Mouse (Mus musculus) heart, embryonic 15.5 days (tissue): ENCODE measurements around the gene Zfp36l1. TPM values are rescaled to one million over a fixed set of nuclear protein-coding genes. Genes with fewer than 3 reads are reported as not detected.

Experiments
- ATAC-seq: fragments of 200-750 bp; cut with Nextera tagmentation; replicated peaks from 2 replicates; pipeline ENCODE4 v1.8.0; 2017; ENCODE audit warnings: low read depth, moderate TSS enrichment; ENCODE audit not compliant: insufficient number of reproducible peaks, insufficient read depth, low FRiP score
- H3K27ac ChIP-seq: fragments of 300-500 bp; sonication (generic); 2 replicates; pipeline ENCODE4 v1.5.1; 2015; ENCODE audit warnings: mild to moderate bottlenecking, inconsistent platforms
- H3K27me3 ChIP-seq: fragments of 300-500 bp; sonication (generic); 2 replicates; pipeline ENCODE4 v1.6.1; 2015; ENCODE audit warnings: inconsistent platforms
- H3K36me3 ChIP-seq: fragments of 300-500 bp; sonication (generic); 2 replicates; pipeline ENCODE4 v1.6.1; 2015; ENCODE audit warnings: mild to moderate bottlenecking, inconsistent platforms
- H3K4me1 ChIP-seq: fragments of 300-500 bp; sonication (generic); replicated peaks from 2 replicates; pipeline ENCODE4 v1.6.1; 2015; ENCODE audit warnings: inconsistent platforms
- H3K4me2 ChIP-seq: fragments of 300-500 bp; sonication (generic); 2 replicates; pipeline ENCODE4 v1.6.1; 2015; ENCODE audit warnings: inconsistent platforms, mild to moderate bottlenecking, moderate library complexity
- H3K4me3 ChIP-seq: fragments of 300-500 bp; sonication (generic); 2 replicates; pipeline ENCODE4 v1.5.1; 2015; ENCODE audit warnings: mild to moderate bottlenecking, inconsistent platforms
- H3K9ac ChIP-seq: fragments of 300-500 bp; sonication (generic); 2 replicates; pipeline ENCODE4 v1.6.1; 2015; ENCODE audit warnings: mild to moderate bottlenecking, inconsistent platforms
- H3K9me3 ChIP-seq: fragments of 300-500 bp; sonication (generic); replicated peaks from 2 replicates; pipeline ENCODE4 v1.6.1; 2016; ENCODE audit warnings: inconsistent platforms
- WGBS: fragments of 180-500 bp; shearing (Covaris S2); methylation state at CpG from one replicate; pipeline ENCODE4 v1.1.7; 2015; ENCODE audit warnings: mixed read lengths; 5-methylcytosine and 5-hydroxymethylcytosine counted together
- polyA plus RNA-seq: library from polyadenylated mRNA; unstranded; fragments of >200 nt; fragmentation: Nextera tagmentation; extraction: Ambion mirVana; gene quantifications from 2 replicates; pipeline ENCODE4 v1.2.1, GENCODE M21; 2015

Gene Zfp36l1
- polyA plus RNA-seq, 1 experiment from 2014 or later, result 94.7 TPM

GRCm38 (mm10) chr12:80064306-80064705 lies 48.5 kb downstream of the Zfp36l1 start:
- Histone ChIP-seq H3K9ac (no peak overlapping the region), H3K4me3 (no peak overlapping the region), H3K4me1 (peaks cover 55% of the 10 kb centered on the region), H3K27me3 (no peaks in the 10 kb centered on the region), H3K9me3 (no peaks in the 10 kb centered on the region), H3K27ac (no peak overlapping the region; the same call in 1 of the 2 replicates), H3K4me2 (no peak overlapping the region), H3K36me3 (no peaks in the 10 kb centered on the region)
- WGBS, result 69% methylated on average over 4 of the region's 4 CpGs
- no peak for ATAC-seq

DNA sequence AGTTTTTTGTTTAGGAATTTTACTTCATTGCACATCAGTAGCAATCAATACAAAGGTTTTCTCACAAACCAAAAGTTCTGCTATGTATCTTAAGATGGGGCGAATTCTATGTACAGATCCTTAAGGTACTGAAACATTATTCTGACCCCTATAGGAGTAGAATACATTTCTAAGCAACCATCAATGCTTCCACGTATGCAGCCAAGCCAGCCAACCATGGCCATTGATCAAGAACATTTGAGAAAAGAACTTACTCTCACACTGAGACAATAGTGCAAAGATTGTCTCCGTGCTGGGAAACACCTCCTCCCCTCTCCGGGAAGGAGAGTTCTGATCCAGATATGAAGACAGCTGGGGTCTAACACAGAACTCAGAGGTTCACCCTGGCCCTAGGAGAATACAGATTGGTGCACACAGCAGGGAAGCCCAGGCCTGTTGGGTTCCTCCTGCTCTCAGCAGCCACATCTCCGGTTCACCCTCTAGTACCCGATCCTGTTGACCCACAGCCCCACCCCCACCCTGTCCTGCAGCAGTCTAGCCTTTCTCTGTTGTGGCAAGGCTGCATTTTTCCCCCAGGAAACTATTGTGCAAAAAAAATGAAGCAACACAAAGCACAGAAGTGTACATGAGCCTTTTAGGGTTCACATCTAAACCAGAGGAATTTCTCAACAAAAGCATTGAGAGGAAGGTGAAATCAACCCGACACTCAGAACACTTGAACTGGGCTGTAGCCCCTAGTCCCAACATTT lies 49.2 kb downstream of the Zfp36l1 start:
- no peaks in the 10 kb centered on the region for H3K27me3 ChIP-seq
- 58% methylated on average over 7 of the region's 7 CpGs for WGBS
- no peaks in the 10 kb centered on the region for H3K9me3 ChIP-seq
- H3K4me1 ChIP-seq, result peaks cover 56% of the 10 kb centered on the region
- peak overlapping the region; percentile 41 for H3K27ac ChIP-seq
- no peak overlapping the region for H3K9ac ChIP-seq
- no peak overlapping the region for H3K4me3 ChIP-seq
- no peak for ATAC-seq
- no peak overlapping the region for H3K4me2 ChIP-seq
- no peaks in the 10 kb centered on the region for H3K36me3 ChIP-seq

- Histone ChIP-seq H3K9me3 (no peaks in the 10 kb centered on the region), H3K9ac (peak overlapping the region; percentile 19; the same call in 1 of the 2 replicates), H3K4me3 (no peak overlapping the region), H3K27ac (peak overlapping the region; percentile 89), H3K27me3 (no peaks in the 10 kb centered on the region), H3K4me1 (peaks cover 56% of the 10 kb centered on the region), H3K4me2 (0 out of 2 replicates have a peak overlapping the region, but pooled peaks have one; percentile 14), H3K36me3 (no peaks in the 10 kb centered on the region)
- peak; percentile 41 for ATAC-seq
- WGBS, result 14% methylated on average over 6 of the region's 6 CpGs
Observed at GRCm38 (mm10) chr12:80062410-80063401, 50.1 kb downstream of the Zfp36l1 start.

- Histone ChIP-seq H3K4me2 (no peak overlapping the region), H3K27me3 (no peaks in the 10 kb centered on the region), H3K4me3 (no peak overlapping the region), H3K9me3 (no peaks in the 10 kb centered on the region), H3K4me1 (peaks cover 56% of the 10 kb centered on the region), H3K27ac (peak overlapping the region; percentile 89), H3K36me3 (no peaks in the 10 kb centered on the region), H3K9ac (no peak overlapping the region)
- peak; percentile 89 for ATAC-seq
- WGBS, result 10% methylated on average over 5 of the region's 5 CpGs
Observed at GRCm38 (mm10) chr12:80061810-80062209, 51.0 kb downstream of the Zfp36l1 start.

GRCm38 (mm10) chr12:80060809-80061208 lies 52.0 kb downstream of the Zfp36l1 start:
- H3K4me3 ChIP-seq, result no peak overlapping the region
- H3K9me3 ChIP-seq, result no peaks in the 10 kb centered on the region
- H3K4me2 ChIP-seq, result no peak overlapping the region
- ATAC-seq, result 0 out of 2 replicates have a peak, but pooled peaks have one; percentile 9
- peaks cover 56% of the 10 kb centered on the region for H3K4me1 ChIP-seq
- H3K27ac ChIP-seq, result peak overlapping the region; percentile 89
- no peaks in the 10 kb centered on the region for H3K27me3 ChIP-seq
- WGBS, result 56% methylated on average over 1 of the region's 1 CpGs
- H3K36me3 ChIP-seq, result no peaks in the 10 kb centered on the region
- H3K9ac ChIP-seq, result no peak overlapping the region

- H3K9me3 ChIP-seq, result no peaks in the 10 kb centered on the region
- no peak overlapping the region for H3K9ac ChIP-seq
- no peak overlapping the region for H3K4me3 ChIP-seq
- peak overlapping the region; percentile 89 for H3K27ac ChIP-seq
- H3K36me3 ChIP-seq, result no peaks in the 10 kb centered on the region
- no peak overlapping the region for H3K4me2 ChIP-seq
- H3K27me3 ChIP-seq, result no peaks in the 10 kb centered on the region
- WGBS, result 51% methylated on average over 9 of the region's 9 CpGs
- H3K4me1 ChIP-seq, result peaks cover 56% of the 10 kb centered on the region
- ATAC-seq, result no peak
Observed at GRCm38 (mm10) chr12:80060338-80060737, 52.5 kb downstream of the Zfp36l1 start.

DNA sequence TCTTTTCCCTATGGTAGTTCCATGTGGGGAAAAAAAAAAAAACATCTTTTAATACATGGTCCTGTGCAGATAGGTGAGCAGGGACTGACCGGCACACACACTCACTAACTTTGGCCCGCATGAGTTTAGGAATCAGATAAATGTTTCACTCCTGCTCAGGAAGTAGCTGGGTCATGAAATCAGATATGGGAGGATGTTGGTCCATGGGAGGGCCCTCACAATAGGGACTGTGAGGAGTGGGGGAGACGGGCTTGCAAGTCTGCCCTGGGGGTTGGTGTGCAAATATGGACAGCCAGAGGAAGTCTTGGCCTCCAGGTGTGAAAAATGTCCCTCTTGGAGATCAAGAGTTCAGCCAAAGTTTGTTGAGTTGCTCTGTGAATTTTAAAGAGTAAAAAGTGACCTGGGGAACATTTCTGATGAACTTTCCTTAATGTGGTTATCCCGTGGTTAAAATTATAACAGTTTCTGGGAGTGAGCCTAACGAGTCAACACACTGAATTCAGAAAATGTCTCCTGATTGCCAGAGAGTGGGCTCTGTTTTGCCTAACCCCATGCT lies 53.0 kb downstream of the Zfp36l1 start:
- no peak for ATAC-seq
- WGBS, result 63% methylated on average over 5 of the region's 5 CpGs
- H3K27ac ChIP-seq, result peak overlapping the region; percentile 89
- H3K36me3 ChIP-seq, result no peaks in the 10 kb centered on the region
- no peak overlapping the region for H3K4me2 ChIP-seq
- H3K4me1 ChIP-seq, result peaks cover 55% of the 10 kb centered on the region
- no peak overlapping the region for H3K4me3 ChIP-seq
- no peaks in the 10 kb centered on the region for H3K9me3 ChIP-seq
- H3K9ac ChIP-seq, result no peak overlapping the region
- H3K27me3 ChIP-seq, result no peaks in the 10 kb centered on the region

Other genes with a start within 250 kb of the Zfp36l1 start
- 29.2 and 42.3 TPM in 2 replicates for gene Actn1, start 147.4 kb upstream of the Zfp36l1 start, polyA plus RNA-seq